Mouse (Mus musculus): ENCODE measurements at regions not wholly inside any gene's neighbourhood (a gene's known extent, or its start where the extent isn't known, plus 50 kb on each side); places are given as distances from the start of the nearest gene placed in this dataset.

DNA sequence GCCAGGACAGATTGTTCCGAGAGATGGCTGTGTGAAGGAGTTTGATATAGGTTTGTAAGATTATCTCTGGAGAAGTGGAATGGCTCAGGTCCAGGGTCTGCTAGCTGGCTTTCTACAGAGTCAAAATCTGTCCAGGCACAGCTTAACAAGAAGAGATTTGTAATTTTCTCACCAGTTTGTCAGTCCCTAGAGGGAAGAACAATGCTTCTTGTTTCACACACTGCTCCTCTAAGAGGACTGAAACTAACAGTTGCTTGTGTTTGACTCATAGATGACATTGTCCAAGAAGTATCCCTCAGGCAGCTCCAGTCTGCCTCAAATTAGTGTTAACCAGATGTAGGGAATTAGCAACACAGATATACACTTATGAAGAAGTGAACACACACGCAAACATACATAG, 76.2 kb downstream of the Klf6 start:
- Histone ChIP-seq H3K4me1 (ENCODE audit: control insufficient read depth in 1 of 2, insufficient read depth in 2 of 2, low read length in 2 of 2) (no peaks in the 10 kb centered on the region), H3K79me2 (ENCODE audit: control insufficient read depth, insufficient read depth, low read length, poor library complexity) (no peaks in the 10 kb centered on the region), H3K27me3 (ENCODE audit: control insufficient read depth in 1 of 2, insufficient read depth in 2 of 2, low read length in 2 of 2) (no peaks in the 10 kb centered on the region), H3K36me3 (ENCODE audit: control insufficient read depth in 1 of 2, insufficient read depth in 2 of 2, low read length in 2 of 2) (no peaks in the 10 kb centered on the region), H3K27ac (ENCODE audit: control insufficient read depth, low read depth, low read length) (no peak overlapping the region), H3K9me3 (replicated peaks; ENCODE audit: insufficient read depth, low read length) (no peaks in the 10 kb centered on the region), H3K4me3 (ENCODE audit: control insufficient read depth in 1 of 2, insufficient read depth in 1 of 2, low read depth in 2 of 2, low read length in 2 of 2) (no peak overlapping the region), H3K9ac (ENCODE audit: control insufficient read depth, low read depth, low read length, poor library complexity, severe bottlenecking) (no peak overlapping the region)
- no peak for DNase-seq (ENCODE audit: low read depth, low spot score)
- TF ChIP-seq POLR2A (IDR thresholded peaks at IDR 0.05; ENCODE audit: control insufficient read depth in 1 of 2, insufficient read depth in 1 of 2, low read depth in 1 of 2, low read length in 2 of 2, poor library complexity in 1 of 2) (no peak), MAZ (IDR thresholded peaks at IDR 0.05; ENCODE audit: low read depth, low read length) (no peak), SMC3 (IDR thresholded peaks at IDR 0.05; ENCODE audit: low read depth, low read length) (no peak), ZMIZ1 (IDR thresholded peaks at IDR 0.05; ENCODE audit: low read depth, low read length) (no peak), MEF2A (IDR thresholded peaks at IDR 0.05; ENCODE audit: extremely low read depth, insufficient replicate concordance, low read depth, low read length, poor library complexity, severe bottlenecking) (no peak), MAX (IDR thresholded peaks at IDR 0.05; ENCODE audit: low read length) (no peak), CHD1 (IDR thresholded peaks at IDR 0.05; ENCODE audit: low read depth, low read length) (no peak), BHLHE40 (IDR thresholded peaks at IDR 0.05; ENCODE audit: borderline replicate concordance, low read depth, low read length) (no peak), MAFK (IDR thresholded peaks at IDR 0.05; ENCODE audit: borderline replicate concordance, low read depth, low read length) (no peak)

DNA sequence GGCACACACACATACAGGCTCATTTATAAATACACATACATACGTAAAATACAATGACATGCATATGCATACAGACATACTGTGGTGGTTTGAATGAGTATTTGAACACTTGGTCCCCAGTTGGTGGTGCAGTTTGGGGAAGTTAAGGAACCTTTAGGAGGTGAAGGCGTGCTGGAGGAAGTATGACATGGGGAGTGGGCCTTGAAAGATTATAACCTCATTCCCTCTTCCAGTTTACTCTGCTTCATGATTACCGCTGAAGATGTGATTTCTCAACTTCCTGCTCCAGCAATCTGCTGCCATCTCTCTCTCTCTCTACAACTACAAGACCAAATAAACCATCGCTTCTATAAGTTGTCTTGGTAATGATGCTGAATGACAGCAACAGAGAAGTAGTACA, 76.7 kb downstream of the Klf6 start:
- H3K27me3 ChIP-seq (ENCODE audit: control insufficient read depth in 1 of 2, insufficient read depth in 2 of 2, low read length in 2 of 2) = no peaks in the 10 kb centered on the region
- no peaks in the 10 kb centered on the region for H3K4me1 ChIP-seq (ENCODE audit: control insufficient read depth in 1 of 2, insufficient read depth in 2 of 2, low read length in 2 of 2)
- no peak for DNase-seq (ENCODE audit: low read depth, low spot score)
- TF ChIP-seq EP300 (IDR thresholded peaks at IDR 0.05; ENCODE audit: low read depth in 1 of 2, low read length in 2 of 2) (no peak), MAFK (IDR thresholded peaks at IDR 0.05; ENCODE audit: borderline replicate concordance, low read depth, low read length) (no peak), ZMIZ1 (IDR thresholded peaks at IDR 0.05; ENCODE audit: low read depth, low read length) (no peak), GABPA (IDR thresholded peaks at IDR 0.05; ENCODE audit: low read depth, low read length) (no peak), BHLHE40 (IDR thresholded peaks at IDR 0.05; ENCODE audit: borderline replicate concordance, low read depth, low read length) (no peak)
- H3K79me2 ChIP-seq (ENCODE audit: control insufficient read depth, insufficient read depth, low read length, poor library complexity) = no peaks in the 10 kb centered on the region
- no peaks in the 10 kb centered on the region for H3K9me3 ChIP-seq (replicated peaks; ENCODE audit: insufficient read depth, low read length)
- no peak overlapping the region for H3K27ac ChIP-seq (ENCODE audit: control insufficient read depth, low read depth, low read length)
- H3K4me3 ChIP-seq (ENCODE audit: control insufficient read depth in 1 of 2, insufficient read depth in 1 of 2, low read depth in 2 of 2, low read length in 2 of 2) = no peak overlapping the region
- H3K36me3 ChIP-seq (ENCODE audit: control insufficient read depth in 1 of 2, insufficient read depth in 2 of 2, low read length in 2 of 2) = no peaks in the 10 kb centered on the region
- H3K9ac ChIP-seq (ENCODE audit: control insufficient read depth, low read depth, low read length, poor library complexity, severe bottlenecking) = no peak overlapping the region

DNA sequence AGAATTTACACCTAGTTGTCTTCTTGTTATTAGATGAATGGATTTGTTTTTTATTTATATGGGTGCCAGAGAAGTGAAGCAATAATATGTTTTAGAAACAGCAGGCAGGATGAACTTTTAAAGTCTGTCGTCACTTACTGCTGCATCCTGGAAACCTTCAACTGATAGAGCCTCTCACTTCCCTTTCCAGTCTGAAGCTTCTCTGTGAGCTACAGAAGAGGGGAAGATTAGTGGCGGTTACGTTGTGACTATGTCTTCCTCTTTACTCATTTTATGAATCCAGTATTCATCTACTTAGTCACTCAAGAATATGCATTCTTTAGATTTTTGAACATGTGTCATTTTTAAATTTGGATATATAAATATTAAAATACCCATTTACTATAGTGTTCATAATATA, 78.1 kb downstream of the Klf6 start:
- TF ChIP-seq CTCF (IDR thresholded peaks at IDR 0.05 in 2 of 3, conservative IDR thresholded peaks at IDR 0.05 in 1 of 3; ENCODE audit: control insufficient read depth in 1 of 3, insufficient read depth in 1 of 3, low read depth in 2 of 3, low read length in 3 of 3, poor library complexity in 1 of 3, severe bottlenecking in 1 of 3) = no peak
- no peak for TF ChIP-seq TCF12 (IDR thresholded peaks at IDR 0.05; ENCODE audit: low read depth, low read length)
- TF ChIP-seq RCOR1 (IDR thresholded peaks at IDR 0.05; ENCODE audit: low read depth, low read length) = no peak
- no peak for TF ChIP-seq ZMIZ1 (IDR thresholded peaks at IDR 0.05; ENCODE audit: low read depth, low read length)
- no peak for TF ChIP-seq MXI1 (IDR thresholded peaks at IDR 0.05; ENCODE audit: low read depth, low read length)
- no peak for TF ChIP-seq BHLHE40 (IDR thresholded peaks at IDR 0.05; ENCODE audit: borderline replicate concordance, low read depth, low read length)
- no peak for TF ChIP-seq E2F4 (IDR thresholded peaks at IDR 0.05; ENCODE audit: borderline replicate concordance, low read depth, low read length)
- no peak for TF ChIP-seq TAL1 (IDR thresholded peaks at IDR 0.05; ENCODE audit: low read length)
- TF ChIP-seq JUND (IDR thresholded peaks at IDR 0.05; ENCODE audit: low read depth, low read length) = no peak
- no peak for TF ChIP-seq RAD21 (IDR thresholded peaks at IDR 0.05; ENCODE audit: low read depth, low read length)
- no peak for TF ChIP-seq KAT2A (conservative IDR thresholded peaks at IDR 0.05; ENCODE audit: low read depth, low read length)
- no peak for TF ChIP-seq MEF2A (IDR thresholded peaks at IDR 0.05; ENCODE audit: extremely low read depth, insufficient replicate concordance, low read depth, low read length, poor library complexity, severe bottlenecking)
- no peak for TF ChIP-seq HCFC1 (IDR thresholded peaks at IDR 0.05; ENCODE audit: low read depth, low read length)
- Histone ChIP-seq H3K79me2 (ENCODE audit: control insufficient read depth, insufficient read depth, low read length, poor library complexity) (no peaks in the 10 kb centered on the region), H3K4me1 (ENCODE audit: control insufficient read depth in 1 of 2, insufficient read depth in 2 of 2, low read length in 2 of 2) (no peaks in the 10 kb centered on the region), H3K9ac (ENCODE audit: control insufficient read depth, low read depth, low read length, poor library complexity, severe bottlenecking) (no peak overlapping the region), H3K9me3 (replicated peaks; ENCODE audit: insufficient read depth, low read length) (no peaks in the 10 kb centered on the region), H3K4me3 (ENCODE audit: control insufficient read depth in 1 of 2, insufficient read depth in 1 of 2, low read depth in 2 of 2, low read length in 2 of 2) (no peak overlapping the region), H3K27ac (ENCODE audit: control insufficient read depth, low read depth, low read length) (no peak overlapping the region), H3K27me3 (ENCODE audit: control insufficient read depth in 1 of 2, insufficient read depth in 2 of 2, low read length in 2 of 2) (no peaks in the 10 kb centered on the region), H3K36me3 (ENCODE audit: control insufficient read depth in 1 of 2, insufficient read depth in 2 of 2, low read length in 2 of 2) (no peaks in the 10 kb centered on the region)
- DNase-seq (ENCODE audit: low read depth, low spot score) = peak; percentile 6
